Mouse (Mus musculus) left cerebral cortex, postnatal 25 days (tissue): ENCODE measurements around the gene Rnf31. TPM values are rescaled to one million over a fixed set of nuclear protein-coding genes. Genes with fewer than 3 reads are reported as not detected.

Experiments
- DNase-seq, 2 experiments: peaks; one replicate each; pipeline ENCODE4 v3.0.0; 2022; ENCODE audit warnings: low spot score in 2 of 2, mixed read lengths in 1 of 2
- intact Hi-C: fragments of 180-260 bp; cut with DNase I; formaldehyde crosslinking; loops from one replicate; pipeline ENCODE4 v1.15.1; 2025
- total RNA-seq, 2 experiments: library from RNA; stranded (reverse); gene quantifications; 2 replicates each; pipeline ENCODE4 v1.2.3; 2021

Gene Rnf31
- 10 to 100 TPM; 27.6 to 31.7 TPM for total RNA-seq

DNA sequence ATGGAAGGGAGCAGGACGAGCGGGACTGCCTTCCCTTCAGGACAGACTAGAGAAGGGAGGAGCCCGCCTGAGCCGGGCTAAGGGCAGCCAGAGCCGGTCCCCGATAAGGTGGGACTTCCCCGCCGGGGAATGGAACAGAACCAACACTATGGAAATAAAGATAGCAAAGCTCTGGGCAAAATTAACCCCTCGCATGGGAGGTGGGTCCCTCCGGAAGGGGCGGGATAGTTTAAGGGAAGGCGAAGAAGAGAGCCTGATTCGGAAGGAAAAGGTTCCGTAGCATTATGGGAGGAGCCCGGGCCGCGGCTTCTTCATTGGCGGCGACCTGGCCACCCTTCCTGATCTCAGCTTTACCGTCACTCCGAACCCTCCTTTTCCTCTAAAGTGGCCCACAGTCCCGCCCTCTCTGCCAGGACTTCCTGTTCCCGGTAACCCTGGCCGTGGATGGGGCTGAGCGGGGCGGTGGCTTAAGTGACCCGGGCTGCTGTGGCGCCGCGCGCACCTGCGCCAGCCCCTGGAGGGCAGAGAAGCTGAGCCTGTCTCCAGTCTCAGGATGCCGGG lies at the start of gene Rnf31:
Rnf31 (plus strand) TSS at position 378 of the 561 bp plus-strand sequence.
- intact Hi-C loops = loop anchor here (5.0 kb wide), 1 partner anchor 46 kb away; the partner anchor contains the start of genes Gm49378 and Ipo4
- DNase-seq = peak; percentile 93 to 98

DNA sequence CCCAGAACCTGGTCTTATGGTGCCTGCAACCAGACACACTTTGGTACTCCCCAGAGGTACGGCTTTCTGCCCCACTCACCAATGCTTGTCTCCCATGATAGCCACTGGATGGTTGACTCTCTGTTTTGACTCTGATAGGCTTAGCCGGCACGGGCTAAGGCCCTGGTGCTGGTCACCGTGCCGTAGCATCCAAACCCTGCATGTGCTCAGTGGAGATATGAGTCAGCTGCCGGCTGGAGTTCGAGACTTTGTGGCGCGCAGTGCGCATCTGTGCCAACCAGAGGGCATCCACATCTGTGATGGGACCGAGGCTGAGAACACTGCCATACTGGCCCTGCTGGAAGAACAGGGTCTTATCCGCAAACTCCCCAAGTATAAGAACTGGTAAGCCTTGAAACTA lies 49.2 kb upstream of the Rnf31 start:
- intact Hi-C loops = no loop called here
- DNase-seq = no peak

DNA sequence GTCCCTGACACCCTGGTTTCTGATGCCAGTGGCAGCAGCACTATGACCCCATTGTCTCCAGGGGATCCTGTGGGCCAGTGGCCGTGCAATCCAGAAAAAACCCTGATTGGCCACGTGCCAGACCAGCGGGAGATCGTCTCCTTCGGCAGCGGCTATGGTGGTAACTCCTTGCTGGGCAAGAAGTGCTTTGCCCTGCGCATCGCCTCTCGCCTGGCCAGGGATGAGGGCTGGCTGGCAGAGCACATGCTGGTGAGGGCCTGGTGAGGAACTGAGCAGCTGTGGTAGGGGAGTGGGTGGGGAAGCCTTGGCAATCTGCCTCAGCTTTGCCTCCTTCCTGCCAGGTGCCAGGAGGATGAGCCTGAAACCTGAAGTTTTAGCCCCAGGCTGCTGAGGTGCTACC lies 47.2 kb upstream of the Rnf31 start:
- intact Hi-C loops = no loop called here
- DNase-seq = no peak

DNA sequence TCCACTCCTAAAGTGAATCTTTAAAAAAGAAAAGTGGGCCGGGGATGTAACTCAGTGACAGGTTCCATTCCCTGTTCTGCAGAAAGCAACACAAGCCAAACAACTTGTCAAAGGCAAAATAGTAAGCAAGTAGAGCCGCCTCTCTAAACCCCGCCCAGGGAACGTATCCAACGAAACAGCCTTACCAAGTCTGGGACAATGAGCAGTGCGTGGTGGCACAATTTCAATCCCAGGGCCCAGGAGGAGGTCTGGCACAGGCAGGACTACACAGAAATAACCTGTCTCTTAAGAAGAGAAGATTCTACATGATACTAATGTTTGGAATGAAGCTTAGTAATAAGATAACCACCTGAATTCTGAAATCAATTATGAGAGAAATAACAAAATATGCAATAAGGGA lies 41.3 kb upstream of the Rnf31 start:
- intact Hi-C loops = no loop called here

DNA sequence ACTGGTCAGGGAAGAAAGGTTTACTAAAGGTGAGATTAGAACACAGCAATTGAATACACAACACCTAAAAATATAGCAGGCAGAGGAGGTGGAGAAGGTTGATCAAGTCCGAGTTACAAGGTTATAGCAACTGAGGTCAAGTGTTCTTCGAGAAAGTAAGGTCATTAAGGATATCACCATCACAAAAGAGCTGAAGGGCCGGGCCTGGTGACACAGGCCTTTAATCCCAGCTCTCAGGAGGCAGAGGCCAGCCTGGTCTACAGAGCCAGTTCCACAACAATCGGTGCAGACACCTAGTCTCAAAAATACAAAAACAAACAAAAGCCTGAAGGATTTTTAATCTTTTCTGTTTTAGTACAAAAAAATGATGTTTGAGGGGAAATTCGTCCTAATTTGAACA lies 40.2 kb upstream of the Rnf31 start:
- intact Hi-C loops = no loop called here
- DNase-seq = no peak

More for the DNA sequence above, 41.3 kb upstream of the Rnf31 start:
- DNase-seq = no peak

DNA sequence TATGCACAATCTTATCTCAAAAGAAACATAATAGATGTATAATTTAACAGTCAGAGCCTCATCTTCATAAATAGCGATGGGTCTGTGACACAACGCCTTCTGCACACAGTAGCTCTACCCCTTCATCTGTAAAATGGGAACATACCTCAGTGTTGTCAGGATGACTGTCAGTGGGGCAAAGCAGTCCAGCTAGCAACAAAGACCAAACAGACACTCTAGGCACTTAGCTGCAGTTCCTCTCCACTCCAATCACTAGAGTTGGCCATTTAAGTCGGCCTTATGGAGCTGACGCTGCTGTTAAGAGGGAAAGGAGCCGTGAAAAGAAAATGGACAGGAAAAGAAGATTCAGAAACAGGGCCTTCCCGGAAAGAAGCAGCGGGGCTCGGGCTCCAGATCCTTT lies 39.7 kb upstream of the Rnf31 start:
- intact Hi-C loops = no loop called here
- no peak for DNase-seq

DNA sequence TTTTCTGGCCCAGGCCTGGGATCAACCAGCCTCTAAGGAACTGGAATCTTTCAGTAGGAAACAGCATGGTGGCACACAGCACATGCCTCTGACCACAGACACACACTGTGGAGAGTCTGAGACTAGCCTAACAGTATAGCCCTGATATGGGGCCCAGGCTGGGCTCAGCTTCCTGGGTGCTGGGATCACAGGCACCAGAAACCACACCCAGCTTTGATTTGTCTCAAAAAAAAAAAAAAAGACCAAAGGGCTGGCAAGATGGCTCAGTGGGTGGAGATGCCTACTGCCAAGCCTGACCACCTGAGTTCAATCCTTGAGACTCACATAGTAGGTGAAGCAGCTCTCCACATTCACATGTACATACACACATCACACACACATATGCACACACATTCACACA lies 36.9 kb upstream of the Rnf31 start:
- intact Hi-C loops = no loop called here
- no peak for DNase-seq

DNA sequence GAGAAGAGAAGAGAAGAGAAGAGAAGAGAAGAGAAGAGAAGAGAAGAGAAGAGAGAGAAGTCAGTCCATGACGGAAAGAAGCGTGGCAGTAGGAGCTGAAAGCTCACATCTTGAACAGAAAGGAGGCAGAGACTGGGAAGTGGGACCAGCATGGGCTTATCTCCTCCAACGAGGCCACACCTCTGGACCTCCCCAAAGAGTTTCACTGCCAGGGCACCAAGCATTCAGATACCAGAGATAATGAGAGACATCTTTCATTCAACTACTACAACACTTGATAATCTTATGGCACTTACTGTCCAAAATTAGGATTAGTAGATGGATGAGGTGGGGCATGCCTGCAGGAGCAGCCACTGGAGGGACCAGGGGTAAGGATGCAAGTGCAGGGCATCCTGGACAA lies 35.7 kb upstream of the Rnf31 start:
- intact Hi-C loops = loop anchor here (2.0 kb wide), 1 partner anchor 59 kb away; no protein-coding TSS in a partner anchor
- DNase-seq = no peak

DNA sequence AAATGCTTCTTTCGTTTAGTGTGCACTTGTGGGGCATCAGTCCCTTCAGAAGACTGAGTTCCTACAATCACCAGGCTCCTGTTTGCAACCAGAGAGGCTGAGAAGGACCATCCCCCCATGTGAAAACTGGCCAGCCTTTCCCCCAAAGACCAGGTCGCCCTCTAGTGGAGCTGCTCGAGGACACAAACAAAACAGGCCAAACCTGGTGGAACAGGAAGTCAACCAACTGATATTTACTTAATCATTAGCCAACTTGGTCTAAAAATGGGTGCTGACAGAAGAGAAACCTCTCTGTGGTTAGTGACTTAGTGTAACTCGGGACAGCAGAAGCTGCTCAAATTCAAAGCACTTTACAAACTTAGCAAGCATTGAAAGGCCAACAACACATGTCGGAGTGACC lies 34.5 kb upstream of the Rnf31 start:
- peak; percentile 57 to 71 for DNase-seq
- intact Hi-C loops = loop anchor here (2.0 kb wide), 1 partner anchor 60 kb away; no protein-coding TSS in a partner anchor

DNA sequence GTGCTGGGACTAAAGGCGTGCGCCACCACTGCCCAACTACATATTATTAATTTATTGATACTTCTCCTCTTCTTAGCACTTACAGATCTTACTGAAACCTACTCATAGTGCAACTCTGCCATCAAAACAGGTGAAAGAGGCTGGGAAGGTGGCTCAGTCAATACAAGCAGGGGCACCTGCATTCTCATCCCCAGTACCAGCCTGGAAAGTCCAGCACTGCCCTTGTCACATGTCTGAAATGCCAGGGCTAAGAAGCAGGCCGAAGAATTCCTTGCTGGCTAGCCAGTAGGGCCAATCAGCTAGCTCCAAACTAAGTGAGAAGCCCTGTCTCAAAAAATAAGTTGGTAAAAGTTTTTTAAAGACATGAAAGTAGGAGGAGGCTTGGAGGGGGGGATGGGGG lies 33.9 kb upstream of the Rnf31 start:
- intact Hi-C loops = loop anchor here (2.0 kb wide), 1 partner anchor 61 kb away; no protein-coding TSS in a partner anchor
- no peak for DNase-seq

DNA sequence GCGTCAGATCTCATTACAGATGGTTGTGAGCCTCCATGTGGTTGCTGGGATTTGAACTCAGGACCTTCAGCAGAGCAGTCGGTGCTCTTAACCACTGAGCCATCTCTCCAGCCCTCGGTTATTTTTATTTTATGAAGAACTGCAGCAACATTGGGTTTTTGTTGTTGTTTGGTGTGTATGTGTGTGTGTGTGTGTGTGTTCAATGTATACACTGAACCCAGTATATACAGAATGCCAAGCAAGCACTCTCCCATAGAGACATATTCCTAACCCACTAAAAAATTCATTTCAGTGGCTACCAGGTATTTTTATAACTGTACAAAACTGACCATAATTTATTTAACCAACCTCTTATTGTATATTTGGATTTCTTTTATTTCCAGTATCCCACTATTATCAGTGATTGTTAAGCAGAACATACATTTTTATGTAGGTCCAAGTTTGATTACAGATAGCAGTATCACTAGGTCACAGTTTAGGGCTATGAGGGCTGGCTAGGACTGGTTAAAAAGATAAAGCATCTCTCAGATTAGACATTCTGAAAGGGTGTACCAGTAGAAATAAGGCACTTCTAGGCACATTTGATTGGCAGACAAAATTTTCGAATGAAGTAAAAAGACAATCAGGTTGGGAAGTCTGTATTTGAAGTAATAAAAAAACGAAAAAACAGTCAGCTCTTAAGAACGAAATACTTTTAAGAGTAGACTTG lies 32.6 kb upstream of the Rnf31 start:
- intact Hi-C loops = no loop called here
- DNase-seq = no peak

DNA sequence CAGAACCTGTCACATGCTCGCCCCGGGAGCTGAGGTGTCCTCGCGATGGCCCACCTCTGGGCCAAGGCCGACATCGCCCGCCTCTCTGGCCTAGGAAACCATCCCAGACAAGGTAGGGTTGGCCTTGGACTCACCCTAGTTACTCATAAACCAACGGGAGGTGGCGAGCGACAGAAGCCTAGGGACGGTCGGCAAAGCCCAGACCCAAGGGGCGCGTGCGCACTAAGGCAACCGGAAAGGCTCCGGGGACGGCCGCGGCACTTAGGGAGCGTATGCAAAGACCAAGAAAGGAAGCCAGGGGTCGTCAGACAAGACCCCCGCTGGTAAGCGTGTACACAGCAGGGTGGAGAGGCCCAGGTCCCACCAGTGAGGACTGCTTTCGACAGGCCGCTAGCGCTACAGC lies 31.7 kb upstream of the Rnf31 start, which contains the start of gene Dcaf11:
Dcaf11 (plus strand) TSS at position 208 of the 403 bp plus-strand sequence.
- intact Hi-C loops = loop anchor here (2.0 kb wide), 1 partner anchor 19 kb away; the partner anchor contains the start of gene Psme1
- DNase-seq = peak; percentile 87 to 93

DNA sequence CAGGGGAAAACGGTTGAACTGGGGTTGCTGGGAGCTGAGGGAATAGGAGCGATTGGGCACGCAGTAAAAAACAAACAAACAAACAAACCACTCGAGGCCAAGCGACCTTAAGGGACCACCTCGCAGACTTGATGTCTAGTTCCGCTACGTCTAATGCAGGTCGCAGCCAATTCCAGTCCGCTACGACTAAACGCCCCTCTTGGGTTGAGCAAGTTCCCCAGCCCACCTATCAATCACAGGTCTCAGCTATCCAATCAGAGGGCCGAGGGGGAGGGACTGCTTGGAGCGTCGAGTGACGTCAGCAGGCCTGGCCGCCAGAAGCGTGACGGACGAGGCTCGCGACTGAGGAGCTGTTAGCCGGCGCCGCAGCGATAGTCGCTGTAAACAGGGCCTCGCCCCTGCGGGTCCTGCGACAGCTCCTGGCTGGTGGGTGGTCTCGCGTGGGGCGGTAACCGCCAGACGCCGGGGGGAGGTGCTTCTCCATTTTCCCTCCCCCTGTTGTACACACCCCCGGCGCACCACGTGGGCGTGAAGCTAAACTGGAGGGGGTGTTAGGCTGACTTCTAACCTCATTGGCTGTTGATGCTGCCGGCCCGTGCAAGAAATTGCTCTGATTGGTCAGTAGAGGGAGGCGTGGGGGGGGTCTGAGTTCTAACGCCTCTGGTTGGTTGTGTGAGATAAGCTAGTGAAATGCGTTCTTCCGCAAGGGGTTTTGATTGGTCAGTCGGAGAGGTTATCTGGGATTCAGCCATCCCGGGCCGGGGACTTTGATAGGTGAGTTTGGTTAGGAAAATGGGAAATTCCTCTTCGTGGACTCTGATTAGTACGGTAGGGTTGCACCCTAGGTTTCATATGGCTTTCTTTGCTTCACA lies 31.1 kb upstream of the Rnf31 start, which contains the start of gene A730061H03Rik:
A730061H03Rik (minus strand) TSS at position 205 of the 872 bp plus-strand sequence.
- DNase-seq = peak; percentile 97 to 100
- intact Hi-C loops = loop anchor here (2.0 kb wide), 1 partner anchor 18 kb away; the partner anchor contains the start of gene Psme1

DNA sequence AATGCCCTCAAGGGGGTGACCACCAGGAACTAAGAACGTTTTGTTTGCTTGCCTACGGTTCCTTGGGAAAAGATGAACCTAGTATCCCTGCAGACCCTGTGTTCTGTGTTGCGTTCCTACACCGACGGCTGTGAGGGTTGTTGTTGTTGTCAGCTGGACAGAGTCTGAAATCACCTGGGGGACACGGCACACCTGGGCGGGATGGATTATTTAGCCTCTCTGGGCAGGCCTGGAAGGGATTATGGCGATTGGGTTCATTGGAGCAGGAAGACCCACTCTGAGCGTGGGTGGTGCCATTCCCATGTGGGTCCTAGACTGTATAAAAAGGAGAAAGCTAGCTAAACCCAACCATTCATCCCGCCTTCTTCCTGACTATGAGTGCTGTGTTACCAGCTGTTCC lies 29.6 kb upstream of the Rnf31 start:
- intact Hi-C loops = loop anchor here (2.0 kb wide), 1 partner anchor 17 kb away; the partner anchor contains the start of gene Psme1
- DNase-seq = no peak

DNA sequence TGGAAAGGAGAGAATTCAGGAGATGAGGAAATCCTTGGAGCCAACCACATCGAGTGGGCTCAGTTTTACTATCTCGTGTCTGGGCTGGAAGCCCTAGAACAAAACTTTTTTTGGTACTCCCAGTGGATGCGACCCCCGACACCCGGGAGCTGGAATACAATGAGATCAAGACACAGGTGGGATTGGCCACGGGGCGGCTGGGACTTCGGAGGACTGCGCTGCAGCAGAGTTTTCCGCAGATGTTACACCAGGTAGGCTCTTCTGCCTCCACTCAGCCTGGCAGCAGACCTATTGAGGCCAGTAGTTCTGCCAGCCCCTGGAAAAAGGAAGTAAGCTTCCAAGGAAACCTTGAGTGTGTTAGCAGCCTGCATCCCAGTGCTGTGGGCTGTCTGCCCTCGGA lies 28.3 kb upstream of the Rnf31 start:
- intact Hi-C loops = no loop called here
- DNase-seq = no peak

DNA sequence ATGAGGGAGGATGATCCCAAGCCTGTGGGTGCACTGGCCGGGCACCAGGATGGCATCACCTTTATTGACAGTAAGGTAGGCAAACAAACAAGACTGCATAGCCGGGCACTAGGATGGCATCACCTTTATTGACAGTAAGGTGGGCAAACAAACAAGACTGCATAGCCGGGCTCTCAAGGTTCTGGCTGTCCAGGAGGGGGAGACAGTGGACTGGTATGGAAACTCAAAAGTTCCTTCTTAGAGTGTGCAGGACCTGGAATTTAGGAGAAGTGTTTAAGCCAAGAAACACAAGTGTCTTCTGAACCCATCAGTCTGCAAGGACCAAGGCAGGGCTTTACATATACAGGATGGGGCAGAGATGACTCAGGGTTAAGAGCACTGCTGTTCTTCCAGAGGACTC lies 25.8 kb upstream of the Rnf31 start:
- intact Hi-C loops = no loop called here
- no peak for DNase-seq

DNA sequence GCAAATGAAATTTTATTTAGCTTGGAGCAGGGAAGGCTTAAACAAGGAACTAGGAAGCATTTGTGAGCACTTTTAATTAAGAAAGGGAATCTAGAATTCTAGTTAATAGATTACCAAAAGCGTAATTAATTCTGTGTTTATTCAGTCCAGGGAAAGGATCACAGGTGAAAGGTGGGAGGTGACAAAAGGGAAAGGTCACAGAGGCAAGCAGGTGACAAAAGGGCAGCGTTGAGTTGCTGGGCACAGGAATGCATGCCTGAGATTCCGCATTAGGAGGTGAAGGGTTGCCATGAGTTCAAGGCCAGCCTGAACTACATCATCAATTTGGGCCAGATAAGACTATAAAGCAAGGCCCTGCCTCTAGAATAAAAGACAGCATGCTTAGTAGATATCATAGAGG lies 24.0 kb upstream of the Rnf31 start:
- intact Hi-C loops = no loop called here
- DNase-seq = no peak

DNA sequence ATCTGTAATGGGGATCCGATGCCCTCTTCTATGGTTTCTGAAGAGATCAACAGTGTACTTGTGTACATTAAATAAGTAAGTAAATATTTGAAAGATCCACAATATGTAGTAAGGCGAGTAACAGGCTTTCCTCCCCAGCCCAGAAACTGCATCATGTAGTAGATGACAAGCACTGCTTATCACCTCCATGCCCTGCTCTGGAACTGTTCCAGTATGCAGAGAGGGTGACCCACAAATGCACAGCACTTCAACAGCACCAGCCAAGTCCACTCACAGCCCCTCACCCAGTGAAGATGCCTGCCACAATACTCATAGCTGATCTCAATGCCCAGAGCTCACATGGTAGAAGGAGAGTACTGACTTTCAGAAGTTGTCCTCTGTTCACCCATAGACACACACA lies 20.9 kb upstream of the Rnf31 start:
- intact Hi-C loops = no loop called here
- no peak for DNase-seq

DNA sequence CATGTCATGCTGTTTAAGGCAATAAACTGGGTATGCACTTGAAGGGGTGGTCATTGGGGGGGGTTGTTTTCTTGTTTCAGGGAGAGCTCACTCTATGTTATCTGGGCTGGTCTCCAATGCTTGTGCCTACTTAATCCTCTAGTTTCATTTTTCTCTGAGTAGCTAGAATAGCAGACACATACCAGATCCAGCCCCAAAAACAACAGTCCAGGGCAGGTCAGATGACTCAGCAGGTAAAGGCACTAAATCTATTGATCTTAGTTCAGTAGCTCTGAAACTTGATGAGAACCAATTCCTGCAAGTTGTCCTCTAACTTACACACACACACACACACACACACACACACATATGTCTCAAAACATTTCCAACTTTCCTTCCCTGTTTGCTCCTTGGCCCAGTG lies 19.7 kb upstream of the Rnf31 start:
- intact Hi-C loops = no loop called here
- no peak for DNase-seq

DNA sequence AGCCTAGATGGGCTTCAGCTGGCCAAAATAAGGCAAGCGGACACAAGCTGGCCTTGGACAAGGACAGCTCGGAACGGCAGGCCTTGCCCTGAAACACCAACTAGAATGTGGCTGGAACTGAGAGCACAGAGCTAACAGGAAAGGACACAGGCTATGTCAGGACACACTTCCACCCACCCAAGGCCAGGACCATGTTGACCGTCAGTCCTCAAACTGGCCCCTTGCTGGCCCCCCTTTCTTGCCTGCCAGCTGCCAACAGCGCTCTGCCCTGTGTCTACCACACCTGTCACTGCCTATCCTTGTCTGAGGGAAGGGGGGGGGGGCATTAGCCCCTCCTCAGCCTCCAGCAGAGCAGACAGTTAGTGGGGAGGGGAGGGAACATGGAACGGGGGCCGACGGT lies 16.2 kb upstream of the Rnf31 start, which contains the start of gene Fitm1:
Fitm1 (plus strand) TSS at position 316 of the 400 bp plus-strand sequence.
- DNase-seq = no peak
- intact Hi-C loops = no loop called here
